In the genomic region with DNA sequence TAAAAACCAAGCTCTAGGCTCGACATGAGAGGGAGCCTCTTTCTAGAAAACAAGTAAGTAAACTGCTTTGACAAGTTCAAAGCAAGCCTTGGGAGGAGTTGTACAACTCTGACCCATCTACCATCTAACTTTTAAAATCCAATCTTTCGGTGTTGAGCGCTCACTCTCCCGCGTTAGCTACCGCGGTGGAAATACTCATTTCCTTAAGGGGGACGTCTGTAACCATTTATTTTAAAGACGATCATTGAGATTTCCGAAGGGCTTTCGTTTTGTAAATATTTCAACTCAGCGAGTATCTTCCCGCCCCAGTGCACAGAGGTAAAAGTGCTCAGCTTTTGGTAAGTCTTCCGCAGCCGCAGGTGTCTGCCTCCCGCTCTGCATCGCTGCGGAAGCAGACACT, we compare ENCODE assay signal across 14 mouse cellular contexts. TPM values are rescaled to one million over a fixed set of nuclear protein-coding genes. Genes with fewer than 3 reads are reported as not detected.
A peak's percentile ranks its signal among the peaks of the same experiment; 100 is the strongest.
DNase-seq lines count a peak whose midpoint lies in the region; ATAC-seq lines count a peak whose summit lies in the region.
"Had no signal": no experiment of that assay in that cellular context is flagged by ENCODE, and none has a peak within 500 bp of the region (broad histone marks: within the 10 kb centered on the region; RNA-seq: fewer than 3 reads in every experiment).

No protein-coding gene starts in this region.

- 0 out of 2 replicates have a peak overlapping the region, but pooled peaks have one; percentile 30 for H3K9ac ChIP-seq in heart, embryonic 12.5 days
- no peak overlapping the region for H3K9ac ChIP-seq in forebrain, embryonic 16.5 days (replicated peaks; ENCODE audit: low read depth, low read length)
- 0 out of 2 replicates have a peak overlapping the region, but pooled peaks have one; percentile 76 for H3K9ac ChIP-seq in midbrain, embryonic 13.5 days (replicated peaks)
- H3K9ac ChIP-seq: limb, embryonic 12.5 days had no signal

- 0 out of 2 replicates have a peak, but pooled peaks cover 10% of the 10 kb centered on the region for H3K4me1 ChIP-seq in heart, embryonic 12.5 days (replicated peaks)
- peaks cover 17% of the 10 kb centered on the region for H3K4me1 ChIP-seq in forebrain, embryonic 16.5 days (replicated peaks; ENCODE audit: control insufficient read depth, insufficient read depth, low read length)
- peaks cover 25% of the 10 kb centered on the region for H3K4me1 ChIP-seq in midbrain, embryonic 13.5 days (replicated peaks)
- H3K4me1 ChIP-seq: limb, embryonic 12.5 days had no signal

- H3K27me3 ChIP-seq in heart, embryonic 12.5 days (replicated peaks) = peaks cover 71% of the 10 kb centered on the region
- H3K27me3 ChIP-seq in forebrain, embryonic 16.5 days (replicated peaks; ENCODE audit: control insufficient read depth, insufficient read depth, low read length) = no peaks in the 10 kb centered on the region
- H3K27me3 ChIP-seq in midbrain, embryonic 13.5 days = peaks cover 9% of the 10 kb centered on the region; the same call in 1 of the 2 replicates

- no peak for ATAC-seq in heart, embryonic 12.5 days (ENCODE audit: insufficient number of reproducible peaks, low FRiP score)
- ATAC-seq in forebrain, embryonic 16.5 days = no peak
- no peak for ATAC-seq in midbrain, embryonic 13.5 days

- no peaks in the 10 kb centered on the region for H3K36me3 ChIP-seq in heart, embryonic 12.5 days
- H3K36me3 ChIP-seq in forebrain, embryonic 16.5 days (ENCODE audit: control insufficient read depth, insufficient read depth) = no peaks in the 10 kb centered on the region
- H3K36me3 ChIP-seq in midbrain, embryonic 13.5 days = no peaks in the 10 kb centered on the region
- H3K36me3 ChIP-seq: limb, embryonic 12.5 days had no signal

- WGBS in heart, embryonic 12.5 days = 18% methylated on average over 18 of the region's 18 CpGs
- WGBS in forebrain, embryonic 16.5 days = 18% methylated on average over 18 of the region's 18 CpGs
- WGBS in midbrain, embryonic 13.5 days = 23% methylated on average over 18 of the region's 18 CpGs

- H3K4me2 ChIP-seq in heart, embryonic 12.5 days = peak overlapping the region; percentile 75
- H3K4me2 ChIP-seq in forebrain, embryonic 16.5 days (ENCODE audit: low read length) = peak overlapping the region; percentile 69
- H3K4me2 ChIP-seq in midbrain, embryonic 13.5 days (replicated peaks) = peak overlapping the region; percentile 67

- H3K9me3 ChIP-seq in heart, embryonic 12.5 days (replicated peaks) = peaks cover 11% of the 10 kb centered on the region
- no peaks in the 10 kb centered on the region for H3K9me3 ChIP-seq in forebrain, embryonic 16.5 days (ENCODE audit: control insufficient read depth, low read length)
- H3K9me3 ChIP-seq in midbrain, embryonic 13.5 days = no peaks in the 10 kb centered on the region
- H3K9me3 ChIP-seq: limb, embryonic 12.5 days had no signal

- no peak overlapping the region for H3K27ac ChIP-seq in heart, embryonic 12.5 days (ENCODE audit: poor library complexity, severe bottlenecking)
- H3K27ac ChIP-seq in forebrain, embryonic 16.5 days (ENCODE audit: low read length) = no peak overlapping the region
- H3K27ac ChIP-seq in midbrain, embryonic 13.5 days = no peak overlapping the region
- H3K27ac ChIP-seq: limb, embryonic 12.5 days had no signal

- no peak for DNase-seq in heart, adult 8-10 months (ENCODE audit: low spot score)
- peak; percentile 10 for DNase-seq in R1 (ENCODE audit: low read depth, low spot score)
- no peak for DNase-seq in spleen, adult 12 weeks (ENCODE audit: low spot score)
- no peak for DNase-seq in layer of hippocampus, adult 9-11 months
- no peak for DNase-seq in layer of hippocampus, adult 18-20 months (ENCODE audit: low spot score in 2 of 2)
- DNase-seq: cerebellum, adult 18-20 months; kidney, adult 9 months; right cerebral cortex, postnatal 25 days had no signal

- peak overlapping the region; percentile 59 for H3K4me3 ChIP-seq in heart, embryonic 12.5 days
- peak overlapping the region; percentile 59 for H3K4me3 ChIP-seq in forebrain, embryonic 16.5 days (replicated peaks; ENCODE audit: low read length)
- peak overlapping the region; percentile 60 for H3K4me3 ChIP-seq in midbrain, embryonic 13.5 days (replicated peaks)
- H3K4me3 ChIP-seq: limb, embryonic 12.5 days had no signal

RNA-seq across cellular contexts. Expression of gene Sox3, which starts 2.6 kb away (rescaled TPM):
- 1.2 and 1.5 TPM in 2 replicates for polyA plus RNA-seq in heart, embryonic 12.5 days (2016; fragmentation: Nextera tagmentation; extraction: Ambion mirVana)
- total RNA-seq in heart, adult 8-10 months (2022) = not detected
- 1.9 and 2.4 TPM in 2 replicates for polyA plus RNA-seq in forebrain, embryonic 16.5 days (2015; fragmentation: Nextera tagmentation; extraction: Ambion mirVana)
- 2.4 and 2.6 TPM in 2 replicates for polyA plus RNA-seq in midbrain, embryonic 13.5 days (2015; fragmentation: Nextera tagmentation; extraction: Ambion mirVana)
- total RNA-seq in layer of hippocampus, adult 18-20 months (2021) = 1 to 10 TPM; 1.6 to 1.7 TPM
- total RNA-seq: megakaryocyte-erythroid progenitor cell, adult 5-6 weeks had no signal
- polyA plus RNA-seq: C2C12; limb, embryonic 12.5 days had no signal
